Comparison of ENCODE assay signal across 14 mouse cellular contexts in the genomic region with DNA sequence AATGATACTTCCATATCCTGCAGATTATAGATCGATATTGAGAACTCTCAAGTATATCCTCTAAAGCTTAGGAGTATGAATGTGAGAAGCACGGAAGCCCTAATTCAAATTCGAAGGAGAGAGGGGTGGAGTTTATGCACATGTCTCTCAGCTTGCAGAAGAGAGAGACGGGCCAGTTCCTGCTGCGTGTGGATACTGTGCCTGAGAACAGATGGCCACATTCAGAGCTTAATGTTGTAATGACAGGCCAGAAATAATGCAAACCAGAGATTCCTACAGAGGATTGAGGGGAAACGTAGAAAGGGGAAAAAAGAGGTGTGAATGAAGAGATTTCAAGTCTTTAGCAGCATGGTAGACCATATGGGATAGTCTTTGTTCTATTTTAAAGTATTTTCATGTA.
DNase-seq lines count a peak whose midpoint lies in the region; ATAC-seq lines count a peak whose summit lies in the region.
"Had no signal": no experiment of that assay in that cellular context is flagged by ENCODE, and none has a peak within 500 bp of the region (broad histone marks: within the 10 kb centered on the region; RNA-seq: fewer than 3 reads in every experiment).

No protein-coding gene starts in this region.

- no peak overlapping the region for H3K4me2 ChIP-seq in lung, embryonic 16.5 days (ENCODE audit: low read depth, low read length)
- no peak overlapping the region for H3K4me2 ChIP-seq in forebrain, embryonic 16.5 days (ENCODE audit: low read length)
- H3K4me2 ChIP-seq: embryonic facial prominence, embryonic 13.5 days; limb, embryonic 12.5 days; lung, embryonic 14.5 days had no signal

- H3K36me3 ChIP-seq in lung, embryonic 16.5 days (ENCODE audit: control insufficient read depth, insufficient read depth, low read length) = no peaks in the 10 kb centered on the region
- no peaks in the 10 kb centered on the region for H3K36me3 ChIP-seq in forebrain, embryonic 16.5 days (ENCODE audit: control insufficient read depth, insufficient read depth)
- H3K36me3 ChIP-seq: embryonic facial prominence, embryonic 13.5 days; limb, embryonic 12.5 days had no signal

- no peak for DNase-seq in frontal cortex, postnatal 36 days (ENCODE audit: low spot score in 2 of 2)
- no peak for DNase-seq in lung, adult 18-20 months
- peak; percentile 56 to 72 for DNase-seq in cerebellum, adult 18-20 months
- no peak for DNase-seq in adrenal gland, adult 8-10 months
- DNase-seq in adrenal gland, postnatal 36 days = no peak
- DNase-seq: adrenal gland, adult 2 months; kidney, adult 2 months; lung, embryonic 14.5 days had no signal

- peaks cover 5% of the 10 kb centered on the region; the same call in 1 of the 2 replicates for H3K27me3 ChIP-seq in lung, embryonic 16.5 days (ENCODE audit: control insufficient read depth, insufficient read depth, low read depth, low read length)
- no peaks in the 10 kb centered on the region for H3K27me3 ChIP-seq in forebrain, embryonic 16.5 days (replicated peaks; ENCODE audit: control insufficient read depth, insufficient read depth, low read length)
- H3K27me3 ChIP-seq: embryonic facial prominence, embryonic 13.5 days had no signal

- no peak overlapping the region for H3K27ac ChIP-seq in lung, embryonic 16.5 days (ENCODE audit: low read length)
- no peak overlapping the region for H3K27ac ChIP-seq in forebrain, embryonic 16.5 days (ENCODE audit: low read length)
- H3K27ac ChIP-seq: embryonic facial prominence, embryonic 13.5 days; limb, embryonic 12.5 days had no signal

- H3K4me1 ChIP-seq in lung, embryonic 16.5 days (replicated peaks; ENCODE audit: control insufficient read depth, insufficient read depth, low read length) = no peaks in the 10 kb centered on the region
- no peaks in the 10 kb centered on the region; the same call in 1 of the 2 replicates for H3K4me1 ChIP-seq in forebrain, embryonic 16.5 days (replicated peaks; ENCODE audit: control insufficient read depth, insufficient read depth, low read length)

- ATAC-seq in frontal cortex, adult (ENCODE audit: low TSS enrichment) = peak; percentile 74
- 0 out of 2 replicates have a peak, but pooled peaks have one; percentile 34 for ATAC-seq in lung, embryonic 16.5 days (ENCODE audit: low read depth)
- ATAC-seq in forebrain, embryonic 16.5 days = peak; percentile 90
- ATAC-seq: hindbrain, embryonic 16.5 days had no signal

- no peaks in the 10 kb centered on the region for H3K9me3 ChIP-seq in lung, embryonic 16.5 days (ENCODE audit: control insufficient read depth, low read length)
- no peaks in the 10 kb centered on the region for H3K9me3 ChIP-seq in forebrain, embryonic 16.5 days (ENCODE audit: control insufficient read depth, low read length)
- H3K9me3 ChIP-seq: embryonic facial prominence, embryonic 13.5 days; limb, embryonic 12.5 days had no signal

- 50% methylated on average over 6 of the region's 6 CpGs for WGBS in lung, embryonic 16.5 days
- 26% methylated on average over 6 of the region's 6 CpGs for WGBS in forebrain, embryonic 16.5 days

- no peak overlapping the region for H3K4me3 ChIP-seq in lung, embryonic 16.5 days (ENCODE audit: low read length)
- no peak overlapping the region for H3K4me3 ChIP-seq in forebrain, embryonic 16.5 days (replicated peaks; ENCODE audit: low read length)
- H3K4me3 ChIP-seq: embryonic facial prominence, embryonic 13.5 days; limb, embryonic 12.5 days had no signal

- H3K9ac ChIP-seq in lung, embryonic 16.5 days (ENCODE audit: low read length) = no peak overlapping the region
- H3K9ac ChIP-seq in forebrain, embryonic 16.5 days (replicated peaks; ENCODE audit: low read depth, low read length) = no peak overlapping the region
- H3K9ac ChIP-seq: embryonic facial prominence, embryonic 13.5 days; limb, embryonic 12.5 days; lung, embryonic 14.5 days had no signal

Comparison
In these comparisons a context has a peak if more than half of its experiments do, and no peak if none do; other contexts are left out.
1. ATAC-seq: peak in every context shown above with its lines; median percentile 90 in forebrain, embryonic 16.5 days; 74 in frontal cortex, adult; 34 in lung, embryonic 16.5 days.
2. DNase-seq: peak in cerebellum, adult 18-20 months (2 of 2); none in frontal cortex, postnatal 36 days (0 of 2), lung, adult 18-20 months (0 of 2), adrenal gland, adult 8-10 months (single experiment) and adrenal gland, postnatal 36 days (0 of 2).